Comparison of ENCODE assay signal across 8 mouse cellular contexts in genomic region chr11:58009516-58010141, GRCm38 (mm10). TPM values are rescaled to one million over a fixed set of nuclear protein-coding genes. Genes with fewer than 3 reads are reported as not detected.
A peak's percentile ranks its signal among the peaks of the same experiment; 100 is the strongest.
DNase-seq lines count a peak whose midpoint lies in the region; ATAC-seq lines count a peak whose summit lies in the region.

No protein-coding gene starts in this region.

- H3K36me3 ChIP-seq in intestine, embryonic 15.5 days: no peaks in the 10 kb centered on the region
- no peaks in the 10 kb centered on the region for H3K36me3 ChIP-seq in limb, embryonic 11.5 days (ENCODE audit: control insufficient read depth, insufficient read depth, low read length)
- H3K36me3 ChIP-seq in midbrain, embryonic 11.5 days (ENCODE audit: control insufficient read depth, insufficient read depth, low read length): no peaks in the 10 kb centered on the region

- DNase-seq in adrenal gland, adult 8-10 months: peak; percentile 66
- peak; percentile 68 for DNase-seq in embryo, embryonic 11 days
- peak; percentile 55 to 63 for DNase-seq in gastrocnemius, postnatal 36 days
- peak; percentile 67 for DNase-seq in limb, embryonic 11.5 days (ENCODE audit: low spot score)
- peak; percentile 95 for DNase-seq in midbrain, embryonic 11.5 days (ENCODE audit: low spot score, missing footprints)
- peak; percentile 80 for DNase-seq in right cerebral cortex, postnatal 25 days
- peak; percentile 61 to 64 for DNase-seq in urinary bladder, postnatal 36 days (ENCODE audit: low spot score in 2 of 2)

- no peaks in the 10 kb centered on the region for H3K9me3 ChIP-seq in intestine, embryonic 15.5 days
- no peaks in the 10 kb centered on the region for H3K9me3 ChIP-seq in limb, embryonic 11.5 days (ENCODE audit: control insufficient read depth, low read length)
- H3K9me3 ChIP-seq in midbrain, embryonic 11.5 days (ENCODE audit: control insufficient read depth, low read length): no peaks in the 10 kb centered on the region

- H3K4me2 ChIP-seq in intestine, embryonic 15.5 days (replicated peaks): peak overlapping the region; percentile 63
- peak overlapping the region; percentile 80 for H3K4me2 ChIP-seq in limb, embryonic 11.5 days (ENCODE audit: low read depth, severe bottlenecking)
- peak overlapping the region; percentile 83 for H3K4me2 ChIP-seq in midbrain, embryonic 11.5 days

- H3K9ac ChIP-seq in intestine, embryonic 15.5 days: peak overlapping the region; percentile 96
- peak overlapping the region; percentile 90 for H3K9ac ChIP-seq in limb, embryonic 11.5 days (ENCODE audit: low read length)
- peak overlapping the region; percentile 92 for H3K9ac ChIP-seq in midbrain, embryonic 11.5 days (ENCODE audit: low read length)

- peak overlapping the region; percentile 99 for H3K4me3 ChIP-seq in intestine, embryonic 15.5 days (replicated peaks)
- H3K4me3 ChIP-seq in limb, embryonic 11.5 days (ENCODE audit: low read depth, low read length): peak overlapping the region; percentile 95
- H3K4me3 ChIP-seq in midbrain, embryonic 11.5 days (ENCODE audit: low read depth, low read length): peak overlapping the region; percentile 97

- H3K27me3 ChIP-seq in intestine, embryonic 15.5 days (replicated peaks): no peaks in the 10 kb centered on the region
- H3K27me3 ChIP-seq in limb, embryonic 11.5 days (ENCODE audit: control insufficient read depth, insufficient read depth, low read length): no peaks in the 10 kb centered on the region
- no peaks in the 10 kb centered on the region for H3K27me3 ChIP-seq in midbrain, embryonic 11.5 days (ENCODE audit: control insufficient read depth, insufficient read depth, low read length)

- intact Hi-C loops in gastrocnemius, postnatal 36 days (cut with DNase I): loop anchor here (5.0 kb wide), 2 partner anchors 47 to 93 kb away; partner anchors contain the start of gene Cnot8

- under 1% methylated on average over 77 of the region's 78 CpGs for WGBS in intestine, embryonic 15.5 days
- WGBS in limb, embryonic 11.5 days: under 1% methylated on average over 65 of the region's 78 CpGs
- under 1% methylated on average over 74 of the region's 78 CpGs for WGBS in midbrain, embryonic 11.5 days

- peaks cover 20% of the 10 kb centered on the region for H3K4me1 ChIP-seq in intestine, embryonic 15.5 days (replicated peaks)
- H3K4me1 ChIP-seq in limb, embryonic 11.5 days (ENCODE audit: control insufficient read depth, insufficient read depth, low read length): peaks cover 17% of the 10 kb centered on the region; the same call in 1 of the 2 replicates
- H3K4me1 ChIP-seq in midbrain, embryonic 11.5 days (ENCODE audit: control insufficient read depth, insufficient read depth, low read length): peaks cover 16% of the 10 kb centered on the region

- peak; percentile 74 for ATAC-seq in intestine, embryonic 15.5 days
- ATAC-seq in limb, embryonic 11.5 days (ENCODE audit: insufficient number of reproducible peaks, low FRiP score, low TSS enrichment, low read depth): peak; percentile 65
- ATAC-seq in midbrain, embryonic 11.5 days (ENCODE audit: low FRiP score): peak; percentile 66

- H3K27ac ChIP-seq in intestine, embryonic 15.5 days: peak overlapping the region; percentile 89
- H3K27ac ChIP-seq in limb, embryonic 11.5 days (replicated peaks; ENCODE audit: low read depth, low read length): peak overlapping the region; percentile 92
- peak overlapping the region; percentile 72; the same call in 1 of the 2 replicates for H3K27ac ChIP-seq in midbrain, embryonic 11.5 days (ENCODE audit: low read depth, low read length)

RNA-seq across cellular contexts. Expression of gene Larp1, which starts 0.8 kb away (rescaled TPM):
- 100 to 1,000 TPM in 3 of 4 experiments, 10 to 100 TPM in 1; 95.7 to 109 (median 104) TPM for total RNA-seq in adrenal gland, adult 8-10 months (2022)
- 10 to 100 TPM; 81.7 to 82.8 TPM for total RNA-seq in gastrocnemius, postnatal 36 days (2021)
- 21.1 and 23.5 TPM in 2 replicates for polyA plus RNA-seq in intestine, embryonic 15.5 days (2015; fragmentation: Nextera tagmentation; extraction: Ambion mirVana)
- polyA plus RNA-seq in limb, embryonic 11.5 days (2014; fragmentation: Nextera tagmentation; extraction: Ambion mirVana): 18.9 and 22.2 TPM in 2 replicates
- 13.9 and 14.0 TPM in 2 replicates for polyA plus RNA-seq in midbrain, embryonic 11.5 days (2014; fragmentation: Nextera tagmentation; extraction: Ambion mirVana)

Comparison
In these comparisons a context has a peak if more than half of its experiments do, and no peak if none do; other contexts are left out.
1. Peak in every context shown above with its lines: DNase-seq, ATAC-seq, H3K4me3 ChIP-seq and H3K27ac ChIP-seq.